Mouse (Mus musculus) G1E (cell line): ENCODE measurements around the gene Sh3yl1. TPM values are rescaled to one million over a fixed set of nuclear protein-coding genes. Genes with fewer than 3 reads are reported as not detected.

Experiments
- ATAC-seq: 2 replicates; pipeline ENCODE4 v1.8.0; 2016; ENCODE audit warnings: mild to moderate bottlenecking; ENCODE audit not compliant: insufficient number of reproducible peaks, poor library complexity, low FRiP score, severe bottlenecking; ENCODE audit errors: extremely low read depth
- DNase-seq: peaks from one replicate; pipeline ENCODE4 v3.0.0; 2012; ENCODE audit warnings: low spot score
- H3K27me3 ChIP-seq: 2 replicates; pipeline ENCODE4 v1.6.1; 2012; ENCODE audit warnings: mild to moderate bottlenecking, low read length, inconsistent platforms; ENCODE audit not compliant: insufficient read depth
- H3K36me3 ChIP-seq: replicated peaks from 2 replicates; pipeline ENCODE3; 2012; ENCODE audit warnings: mild to moderate bottlenecking, inconsistent platforms
- H3K4me1 ChIP-seq: 2 replicates; pipeline ENCODE4 v1.6.1; 2012; ENCODE audit warnings: low read depth, low read length, inconsistent platforms, mixed read lengths; ENCODE audit not compliant: insufficient read depth
- H3K4me3 ChIP-seq: 2 replicates; pipeline ENCODE4 v1.5.1; 2012; ENCODE audit warnings: low read depth, mild to moderate bottlenecking, inconsistent platforms, low read length, moderate library complexity, mixed read lengths
- H3K9me3 ChIP-seq: replicated peaks from 2 replicates; pipeline ENCODE4 v1.6.1; 2012; ENCODE audit warnings: inconsistent platforms
- CTCF ChIP-seq: IDR thresholded peaks from 2 replicates; pipeline ENCODE4 v1.5.1; 2012; ENCODE audit warnings: low read depth, low read length, inconsistent platforms, mixed read lengths
- GATA1 ChIP-seq: IDR thresholded peaks from 2 replicates; pipeline ENCODE4 v1.6.1; 2012; ENCODE audit warnings: borderline replicate concordance, low read length, inconsistent platforms, mixed read lengths
- GATA2 ChIP-seq: IDR thresholded peaks from 2 replicates; pipeline ENCODE4 v1.6.1; 2012; ENCODE audit warnings: low read depth, low read length, inconsistent platforms, borderline replicate concordance
- POLR2AphosphoS5 ChIP-seq: IDR thresholded peaks from 2 replicates; pipeline ENCODE4 v1.6.1; 2012; ENCODE audit warnings: low read depth, low read length, inconsistent platforms; ENCODE audit not compliant: insufficient replicate concordance
- TAL1 ChIP-seq: conservative IDR thresholded peaks from 2 replicates; pipeline ENCODE4 v1.6.1; 2012; ENCODE audit warnings: low read depth, low read length, inconsistent platforms, mixed read lengths
- polyA plus RNA-seq: library from polyadenylated mRNA; stranded (reverse); fragments of >175 nt; gene quantifications from 2 replicates; pipeline ENCODE4 v1.2.3, GENCODE M21; 2012
- total RNA-seq, 2 experiments: library from RNA; stranded (forward) in 1 of 2; stranded (reverse) in 1 of 2; fragments of 200-1000 nt in 1 of 2; fragments of >200 nt in 1 of 2; fragmentation: Nextera tagmentation in 1 of 2; gene quantifications; 2 replicates each; pipeline ENCODE4 v1.2.3; 2014 to 2017

Sh3yl1 gene
- total and polyA plus RNA-seq, 3 experiments: 0.76 to 3.7 (median 2.8) TPM

- peaks cover 14% of the 10 kb centered on the region; the same call in 1 of the 2 replicates for H3K27me3 ChIP-seq
- no peaks in the 10 kb centered on the region for H3K36me3 ChIP-seq
- H3K4me1 ChIP-seq: no peaks in the 10 kb centered on the region
- peaks cover 6% of the 10 kb centered on the region for H3K9me3 ChIP-seq
- ATAC-seq (no peak), DNase-seq (no peak)
- H3K4me3 ChIP-seq: no peak overlapping the region
- TF ChIP-seq CTCF (no peak), GATA1 (no peak), GATA2 (no peak), TAL1 (no peak), POLR2AphosphoS5 (no peak)
These were observed 26.7 kb upstream of the Sh3yl1 start for GRCm38 (mm10) chr12:30884622-30885230.

- ATAC-seq (no peak), DNase-seq (no peak)
- peaks cover 6% of the 10 kb centered on the region for H3K9me3 ChIP-seq
- no peaks in the 10 kb centered on the region for H3K4me1 ChIP-seq
- H3K36me3 ChIP-seq: no peaks in the 10 kb centered on the region
- peaks cover 13% of the 10 kb centered on the region; the same call in 1 of the 2 replicates for H3K27me3 ChIP-seq
- no peak for TF ChIP-seq TAL1
- TF ChIP-seq POLR2AphosphoS5: no peak
- TF ChIP-seq CTCF: no peak
- TF ChIP-seq GATA2: no peak
- TF ChIP-seq GATA1: no peak
- H3K4me3 ChIP-seq: no peak overlapping the region
These were observed 25.6 kb upstream of the Sh3yl1 start for GRCm38 (mm10) chr12:30885891-30886290.

GRCm38 (mm10) chr12:30888003-30888402 lies 23.5 kb upstream of the Sh3yl1 start:
- no peak for TF ChIP-seq CTCF
- TF ChIP-seq POLR2AphosphoS5: no peak
- no peak for TF ChIP-seq GATA2
- no peak for TF ChIP-seq GATA1
- TF ChIP-seq TAL1: no peak
- Histone ChIP-seq H3K4me1 (no peaks in the 10 kb centered on the region), H3K36me3 (peaks cover 15% of the 10 kb centered on the region), H3K9me3 (peaks cover 6% of the 10 kb centered on the region), H3K27me3 (peaks cover 13% of the 10 kb centered on the region; the same call in 1 of the 2 replicates), H3K4me3 (no peak overlapping the region)
- ATAC-seq: no peak
- no peak for DNase-seq

GRCm38 (mm10) chr12:30890067-30890466 lies 21.4 kb upstream of the Sh3yl1 start:
- Histone ChIP-seq H3K9me3 (no peaks in the 10 kb centered on the region), H3K27me3 (peaks cover 2% of the 10 kb centered on the region; the same call in 1 of the 2 replicates), H3K4me3 (no peak overlapping the region), H3K36me3 (peaks cover 28% of the 10 kb centered on the region), H3K4me1 (no peaks in the 10 kb centered on the region)
- DNase-seq (no peak), ATAC-seq (0 out of 2 replicates have a peak, but pooled peaks have one; percentile 37)
- TF ChIP-seq TAL1 (no peak), GATA2 (no peak), POLR2AphosphoS5 (no peak), CTCF (peak; percentile 53; the same call in 1 of the 2 replicates)

- H3K27me3 ChIP-seq: peaks cover 2% of the 10 kb centered on the region; the same call in 1 of the 2 replicates
- no peaks in the 10 kb centered on the region for H3K4me1 ChIP-seq
- no peak overlapping the region for H3K4me3 ChIP-seq
- ATAC-seq (no peak), DNase-seq (no peak)
- TF ChIP-seq TAL1 (no peak), CTCF (no peak), GATA2 (no peak), POLR2AphosphoS5 (no peak)
- peaks cover 36% of the 10 kb centered on the region for H3K36me3 ChIP-seq
- no peaks in the 10 kb centered on the region for H3K9me3 ChIP-seq
These were observed 20.0 kb upstream of the Sh3yl1 start for GRCm38 (mm10) chr12:30891438-30891837.

GRCm38 (mm10) chr12:30897039-30897438 lies 14.4 kb upstream of the Sh3yl1 start:
- H3K36me3 ChIP-seq: peaks cover 65% of the 10 kb centered on the region
- H3K4me1 ChIP-seq: no peaks in the 10 kb centered on the region
- ATAC-seq (no peak; the same call in 1 of the 2 replicates), DNase-seq (no peak)
- no peak overlapping the region for H3K4me3 ChIP-seq
- H3K9me3 ChIP-seq: no peaks in the 10 kb centered on the region
- no peaks in the 10 kb centered on the region for H3K27me3 ChIP-seq
- TF ChIP-seq GATA1: no peak
- TF ChIP-seq CTCF: no peak
- TF ChIP-seq GATA2: no peak
